Mouse (Mus musculus) stomach, embryonic 16.5 days (tissue): ENCODE measurements around the gene Gja1. TPM values are rescaled to one million over a fixed set of nuclear protein-coding genes. Genes with fewer than 3 reads are reported as not detected.
"Not testable (repeated sequence)": the region's sequence is repeated elsewhere in the genome, so short reads cannot be mapped to it uniquely, and the experiment has no call there.

ENCODE experiments used
- ATAC-seq: fragments of 200-750 bp; cut with Nextera tagmentation; 2 replicates; pipeline ENCODE4 v1.8.0; 2017; ENCODE audit warnings: moderate number of reproducible peaks, moderate TSS enrichment; ENCODE audit not compliant: insufficient read depth, low FRiP score
- H3K27ac ChIP-seq: fragments of 300-500 bp; sonication (generic); 2 replicates; pipeline ENCODE4 v1.5.1; 2014; ENCODE audit warnings: low read length
- H3K27me3 ChIP-seq: fragments of 300-500 bp; sonication (generic); 2 replicates; pipeline ENCODE4 v1.6.1; 2014; ENCODE audit warnings: low read length, control low read depth, mixed read lengths; ENCODE audit not compliant: control insufficient read depth, insufficient read depth
- H3K36me3 ChIP-seq: fragments of 300-500 bp; sonication (generic); 2 replicates; pipeline ENCODE4 v1.6.1; 2014; ENCODE audit warnings: low read length; ENCODE audit not compliant: control insufficient read depth, insufficient read depth
- H3K4me1 ChIP-seq: fragments of 300-500 bp; sonication (generic); 2 replicates; pipeline ENCODE4 v1.6.1; 2014; ENCODE audit warnings: low read length, control low read depth, mixed read lengths; ENCODE audit not compliant: control insufficient read depth, insufficient read depth
- H3K4me2 ChIP-seq: fragments of 300-500 bp; sonication (generic); 2 replicates; pipeline ENCODE4 v1.6.1; 2014; ENCODE audit warnings: low read depth, low read length, mixed read lengths
- H3K4me3 ChIP-seq: fragments of 300-500 bp; sonication (generic); replicated peaks from 2 replicates; pipeline ENCODE4 v1.5.1; 2014; ENCODE audit warnings: mild to moderate bottlenecking, low read length
- H3K9ac ChIP-seq: fragments of 300-500 bp; sonication (generic); 2 replicates; pipeline ENCODE4 v1.6.1; 2014; ENCODE audit warnings: low read length
- H3K9me3 ChIP-seq: fragments of 300-500 bp; sonication (generic); replicated peaks from 2 replicates; pipeline ENCODE4 v1.6.1; 2016; ENCODE audit warnings: low read length, control low read depth; ENCODE audit not compliant: control insufficient read depth
- WGBS: fragments of 180-500 bp; shearing (Covaris S2); extraction: QIAGEN DNeasy Blood & Tissue Kit; methylation state at CpG from one replicate; pipeline ENCODE4 v1.1.7; 2014; 5-methylcytosine and 5-hydroxymethylcytosine counted together
- polyA plus RNA-seq: library from polyadenylated mRNA; unstranded; fragments of >200 nt; fragmentation: Nextera tagmentation; extraction: Ambion mirVana; gene quantifications from 2 replicates; pipeline ENCODE4 v1.2.1, GENCODE M21; 2015

Gja1 gene
- polyA plus RNA-seq, 1 experiment from 2014 or later = 103 TPM

- Histone ChIP-seq H3K36me3 (no peaks in the 10 kb centered on the region), H3K4me2 (peak overlapping the region; percentile 67), H3K27ac (peak overlapping the region; percentile 74), H3K4me3 (peak overlapping the region; percentile 62), H3K4me1 (no peaks in the 10 kb centered on the region), H3K27me3 (no peaks in the 10 kb centered on the region), H3K9ac (peak overlapping the region; percentile 82), H3K9me3 (no peaks in the 10 kb centered on the region)
- ATAC-seq = peak; percentile 62; the same call in 1 of the 2 replicates
- under 1% methylated on average over 35 of the region's 35 CpGs for WGBS
These were observed 1.6 kb downstream of the Gja1 start for GRCm38 (mm10) chr10:56378648-56379254.

- peak overlapping the region; percentile 67 for H3K4me2 ChIP-seq
- H3K4me1 ChIP-seq = no peaks in the 10 kb centered on the region
- peak overlapping the region; percentile 62 for H3K4me3 ChIP-seq
- ATAC-seq = no peak
- peak overlapping the region; percentile 82; the same call in 1 of the 2 replicates for H3K9ac ChIP-seq
- peak overlapping the region; percentile 74; the same call in 1 of the 2 replicates for H3K27ac ChIP-seq
- H3K9me3 ChIP-seq = no peaks in the 10 kb centered on the region
- no peaks in the 10 kb centered on the region for H3K27me3 ChIP-seq
- 15% methylated on average over 7 of the region's 7 CpGs for WGBS
- H3K36me3 ChIP-seq = no peaks in the 10 kb centered on the region
These were observed 2.6 kb downstream of the Gja1 start for GRCm38 (mm10) chr10:56379720-56380119.

GRCm38 (mm10) chr10:56385195-56386109 lies 8.3 kb downstream of the Gja1 start:
- H3K27ac ChIP-seq = no peak overlapping the region
- WGBS = 67% methylated on average over 13 of the region's 13 CpGs

GRCm38 (mm10) chr10:56393095-56393784 lies 16.1 kb downstream of the Gja1 start:
- ATAC-seq = no peak

More at GRCm38 (mm10) chr10:56385195-56386109, 8.3 kb downstream of the Gja1 start:
- H3K9ac ChIP-seq = no peak overlapping the region
- H3K4me2 ChIP-seq = no peak overlapping the region
- no peak overlapping the region for H3K4me3 ChIP-seq
- H3K36me3 ChIP-seq = peaks cover 9% of the 10 kb centered on the region
- H3K9me3 ChIP-seq = no peaks in the 10 kb centered on the region
- H3K27me3 ChIP-seq = no peaks in the 10 kb centered on the region
- no peaks in the 10 kb centered on the region for H3K4me1 ChIP-seq
- no peak for ATAC-seq

GRCm38 (mm10) chr10:56393815-56394417 lies 16.8 kb downstream of the Gja1 start:
- not testable (repeated sequence) for H3K4me1 ChIP-seq, H3K36me3 ChIP-seq, H3K27ac ChIP-seq, H3K27me3 ChIP-seq, H3K9ac ChIP-seq, H3K4me2 ChIP-seq, H3K9me3 ChIP-seq, H3K4me3 ChIP-seq, ATAC-seq
- 94% methylated on average over 6 of the region's 7 CpGs for WGBS

More at GRCm38 (mm10) chr10:56393095-56393784, 16.1 kb downstream of the Gja1 start:
- Histone ChIP-seq H3K27me3 (no peaks in the 10 kb centered on the region), H3K27ac (no peak overlapping the region), H3K4me2 (no peak overlapping the region), H3K36me3 (peaks cover 5% of the 10 kb centered on the region), H3K9ac (no peak overlapping the region), H3K9me3 (no peaks in the 10 kb centered on the region), H3K4me3 (no peak overlapping the region), H3K4me1 (no peaks in the 10 kb centered on the region)
- 49% methylated on average over 6 of the region's 6 CpGs for WGBS

- Histone ChIP-seq H3K4me1 (no peaks in the 10 kb centered on the region), H3K9me3 (no peaks in the 10 kb centered on the region), H3K27me3 (no peaks in the 10 kb centered on the region), H3K36me3 (no peaks in the 10 kb centered on the region), H3K4me3 (no peak overlapping the region), H3K27ac (no peak overlapping the region), H3K4me2 (no peak overlapping the region), H3K9ac (no peak overlapping the region)
- ATAC-seq = no peak
- 77% methylated on average over 8 of the region's 8 CpGs for WGBS
These were observed 20.7 kb downstream of the Gja1 start for GRCm38 (mm10) chr10:56397875-56398274.

- Histone ChIP-seq H3K9me3 (no peaks in the 10 kb centered on the region), H3K27ac (no peak overlapping the region), H3K9ac (no peak overlapping the region), H3K4me1 (no peaks in the 10 kb centered on the region), H3K4me2 (no peak overlapping the region), H3K4me3 (no peak overlapping the region), H3K36me3 (no peaks in the 10 kb centered on the region), H3K27me3 (no peaks in the 10 kb centered on the region)
- ATAC-seq = no peak
- 90% methylated on average over 2 of the region's 2 CpGs for WGBS
These were observed 21.2 kb downstream of the Gja1 start for GRCm38 (mm10) chr10:56398310-56398709.

- H3K36me3 ChIP-seq = not testable (repeated sequence)
These were observed 24.3 kb downstream of the Gja1 start for GRCm38 (mm10) chr10:56401396-56401795.

More at GRCm38 (mm10) chr10:56401396-56401795, 24.3 kb downstream of the Gja1 start:
- H3K4me2 ChIP-seq, H3K4me1 ChIP-seq, H3K9ac ChIP-seq, H3K27me3 ChIP-seq, H3K9me3 ChIP-seq, ATAC-seq, H3K4me3 ChIP-seq, H3K27ac ChIP-seq: not testable (repeated sequence)
- WGBS = 90% methylated on average over 8 of the region's 8 CpGs
